Mouse (Mus musculus): ENCODE measurements around the gene Dysf. TPM values are rescaled to one million over a fixed set of nuclear protein-coding genes. Genes with fewer than 3 reads are reported as not detected.

Gene Dysf
- polyA plus RNA-seq, 1 experiment from 2014 or later, result 4.9 TPM

GRCm38 (mm10) chr6:84229739-84230138 is 221.3 kb downstream of the Dysf start:
- no peak overlapping the region for H3K4me2 ChIP-seq (replicated peaks; ENCODE audit: low read depth, low read length)
- H3K27ac ChIP-seq (ENCODE audit: low read depth, low read length), result no peak overlapping the region
- H3K27me3 ChIP-seq (ENCODE audit: control insufficient read depth, insufficient read depth, low read length), result no peaks in the 10 kb centered on the region
- DNase-seq (ENCODE audit: low spot score) (no peak), ATAC-seq (ENCODE audit: low FRiP score) (no peak)
- 59% methylated on average over 7 of the region's 7 CpGs for WGBS
- H3K36me3 ChIP-seq (ENCODE audit: control insufficient read depth, insufficient read depth, low read length), result no peaks in the 10 kb centered on the region
- no peak overlapping the region for H3K9ac ChIP-seq (ENCODE audit: low read depth, low read length)
- H3K9me3 ChIP-seq (ENCODE audit: control insufficient read depth, low read length), result no peaks in the 10 kb centered on the region
- peaks cover 8% of the 10 kb centered on the region for H3K4me1 ChIP-seq (replicated peaks; ENCODE audit: control insufficient read depth, insufficient read depth, low read length)
- H3K4me3 ChIP-seq (ENCODE audit: low read depth, low read length), result no peak overlapping the region

- Histone ChIP-seq H3K4me1 (replicated peaks; ENCODE audit: control insufficient read depth, insufficient read depth, low read length) (peaks cover 8% of the 10 kb centered on the region), H3K4me2 (replicated peaks; ENCODE audit: low read depth, low read length) (no peak overlapping the region), H3K27me3 (ENCODE audit: control insufficient read depth, insufficient read depth, low read length) (no peaks in the 10 kb centered on the region), H3K9ac (ENCODE audit: low read depth, low read length) (no peak overlapping the region), H3K9me3 (ENCODE audit: control insufficient read depth, low read length) (no peaks in the 10 kb centered on the region), H3K27ac (ENCODE audit: low read depth, low read length) (no peak overlapping the region), H3K36me3 (ENCODE audit: control insufficient read depth, insufficient read depth, low read length) (no peaks in the 10 kb centered on the region), H3K4me3 (ENCODE audit: low read depth, low read length) (no peak overlapping the region)
- no peak for ATAC-seq (ENCODE audit: low FRiP score)
- WGBS, result 54% methylated on average over 7 of the region's 7 CpGs
- DNase-seq (ENCODE audit: low spot score), result no peak
These were observed 222.7 kb downstream of the Dysf start for GRCm38 (mm10) chr6:84231108-84231507.

GRCm38 (mm10) chr6:84232063-84232760 is 223.8 kb downstream of the Dysf start:
- Histone ChIP-seq H3K36me3 (ENCODE audit: control insufficient read depth, insufficient read depth, low read length) (no peaks in the 10 kb centered on the region), H3K4me2 (replicated peaks; ENCODE audit: low read depth, low read length) (no peak overlapping the region), H3K9me3 (ENCODE audit: control insufficient read depth, low read length) (no peaks in the 10 kb centered on the region), H3K4me1 (replicated peaks; ENCODE audit: control insufficient read depth, insufficient read depth, low read length) (peaks cover 8% of the 10 kb centered on the region), H3K27me3 (ENCODE audit: control insufficient read depth, insufficient read depth, low read length) (no peaks in the 10 kb centered on the region), H3K9ac (ENCODE audit: low read depth, low read length) (no peak overlapping the region), H3K27ac (ENCODE audit: low read depth, low read length) (no peak overlapping the region), H3K4me3 (ENCODE audit: low read depth, low read length) (no peak overlapping the region)
- DNase-seq (ENCODE audit: low spot score) (no peak), ATAC-seq (ENCODE audit: low FRiP score) (no peak)
- 63% methylated on average over 8 of the region's 8 CpGs for WGBS

GRCm38 (mm10) chr6:84233783-84234182 is 225.4 kb downstream of the Dysf start:
- no peak overlapping the region for H3K4me2 ChIP-seq (replicated peaks; ENCODE audit: low read depth, low read length)
- no peaks in the 10 kb centered on the region for H3K36me3 ChIP-seq (ENCODE audit: control insufficient read depth, insufficient read depth, low read length)
- H3K27ac ChIP-seq (ENCODE audit: low read depth, low read length), result no peak overlapping the region
- H3K9ac ChIP-seq (ENCODE audit: low read depth, low read length), result no peak overlapping the region
- DNase-seq (ENCODE audit: low spot score), result no peak
- ATAC-seq (ENCODE audit: low FRiP score), result no peak
- WGBS, result 63% methylated on average over 6 of the region's 6 CpGs
- H3K4me1 ChIP-seq (replicated peaks; ENCODE audit: control insufficient read depth, insufficient read depth, low read length), result peaks cover 6% of the 10 kb centered on the region
- no peaks in the 10 kb centered on the region for H3K27me3 ChIP-seq (ENCODE audit: control insufficient read depth, insufficient read depth, low read length)
- H3K4me3 ChIP-seq (ENCODE audit: low read depth, low read length), result no peak overlapping the region
- no peaks in the 10 kb centered on the region for H3K9me3 ChIP-seq (ENCODE audit: control insufficient read depth, low read length)

GRCm38 (mm10) chr6:84235365-84235764 is 227.0 kb downstream of the Dysf start:
- no peak for ATAC-seq (ENCODE audit: low FRiP score)
- no peaks in the 10 kb centered on the region for H3K36me3 ChIP-seq (ENCODE audit: control insufficient read depth, insufficient read depth, low read length)
- WGBS, result 97% methylated on average over 2 of the region's 2 CpGs

GRCm38 (mm10) chr6:84243385-84243784 is 235.0 kb downstream of the Dysf start:
- Histone ChIP-seq H3K9me3 (ENCODE audit: control insufficient read depth, low read length) (no peaks in the 10 kb centered on the region), H3K36me3 (ENCODE audit: control insufficient read depth, insufficient read depth, low read length) (no peaks in the 10 kb centered on the region), H3K27me3 (ENCODE audit: control insufficient read depth, insufficient read depth, low read length) (no peaks in the 10 kb centered on the region), H3K27ac (ENCODE audit: low read depth, low read length) (no peak overlapping the region), H3K4me2 (replicated peaks; ENCODE audit: low read depth, low read length) (no peak overlapping the region), H3K4me3 (ENCODE audit: low read depth, low read length) (no peak overlapping the region), H3K9ac (ENCODE audit: low read depth, low read length) (no peak overlapping the region), H3K4me1 (replicated peaks; ENCODE audit: control insufficient read depth, insufficient read depth, low read length) (no peaks in the 10 kb centered on the region)
- DNase-seq (ENCODE audit: low spot score) (no peak), ATAC-seq (ENCODE audit: low FRiP score) (no peak)
- 96% methylated on average over 3 of the region's 3 CpGs for WGBS

More at GRCm38 (mm10) chr6:84235365-84235764, 227.0 kb downstream of the Dysf start:
- H3K4me2 ChIP-seq (replicated peaks; ENCODE audit: low read depth, low read length), result no peak overlapping the region
- no peak for DNase-seq (ENCODE audit: low spot score)
- no peaks in the 10 kb centered on the region for H3K27me3 ChIP-seq (ENCODE audit: control insufficient read depth, insufficient read depth, low read length)
- H3K27ac ChIP-seq (ENCODE audit: low read depth, low read length), result no peak overlapping the region
- H3K4me3 ChIP-seq (ENCODE audit: low read depth, low read length), result no peak overlapping the region
- H3K9ac ChIP-seq (ENCODE audit: low read depth, low read length), result no peak overlapping the region
- no peaks in the 10 kb centered on the region for H3K9me3 ChIP-seq (ENCODE audit: control insufficient read depth, low read length)
- H3K4me1 ChIP-seq (replicated peaks; ENCODE audit: control insufficient read depth, insufficient read depth, low read length), result no peaks in the 10 kb centered on the region

GRCm38 (mm10) chr6:84246101-84246760 is 237.8 kb downstream of the Dysf start:
- ATAC-seq (ENCODE audit: low FRiP score) (no peak), DNase-seq (ENCODE audit: low spot score) (no peak)
- H3K9ac ChIP-seq (ENCODE audit: low read depth, low read length), result no peak overlapping the region
- no peaks in the 10 kb centered on the region for H3K27me3 ChIP-seq (ENCODE audit: control insufficient read depth, insufficient read depth, low read length)
- H3K27ac ChIP-seq (ENCODE audit: low read depth, low read length), result no peak overlapping the region
- no peaks in the 10 kb centered on the region for H3K36me3 ChIP-seq (ENCODE audit: control insufficient read depth, insufficient read depth, low read length)
- no peak overlapping the region for H3K4me2 ChIP-seq (replicated peaks; ENCODE audit: low read depth, low read length)
- H3K9me3 ChIP-seq (ENCODE audit: control insufficient read depth, low read length), result no peaks in the 10 kb centered on the region
- WGBS, result 64% methylated on average over 4 of the region's 4 CpGs
- no peak overlapping the region for H3K4me3 ChIP-seq (ENCODE audit: low read depth, low read length)
- no peaks in the 10 kb centered on the region for H3K4me1 ChIP-seq (replicated peaks; ENCODE audit: control insufficient read depth, insufficient read depth, low read length)

GRCm38 (mm10) chr6:84246979-84247378 is 238.6 kb downstream of the Dysf start:
- Histone ChIP-seq H3K27me3 (ENCODE audit: control insufficient read depth, insufficient read depth, low read length) (no peaks in the 10 kb centered on the region), H3K9ac (ENCODE audit: low read depth, low read length) (no peak overlapping the region), H3K4me3 (ENCODE audit: low read depth, low read length) (no peak overlapping the region), H3K36me3 (ENCODE audit: control insufficient read depth, insufficient read depth, low read length) (no peaks in the 10 kb centered on the region), H3K4me2 (replicated peaks; ENCODE audit: low read depth, low read length) (no peak overlapping the region), H3K27ac (ENCODE audit: low read depth, low read length) (no peak overlapping the region), H3K9me3 (ENCODE audit: control insufficient read depth, low read length) (no peaks in the 10 kb centered on the region), H3K4me1 (replicated peaks; ENCODE audit: control insufficient read depth, insufficient read depth, low read length) (no peaks in the 10 kb centered on the region)
- WGBS, result 52% methylated on average over 5 of the region's 5 CpGs
- DNase-seq (ENCODE audit: low spot score), result no peak
- no peak for ATAC-seq (ENCODE audit: low FRiP score)
